Mouse (Mus musculus): ENCODE data around the gene Pitpnm2. TPM values are rescaled to one million over a fixed set of nuclear protein-coding genes. Genes with fewer than 3 reads are reported as not detected.
A peak's percentile ranks its signal among the peaks of the same experiment; 100 is the strongest.

Gene Pitpnm2
- total RNA-seq, 2 experiments from 2014 or later, result 3.1 to 8.8 TPM

DNA sequence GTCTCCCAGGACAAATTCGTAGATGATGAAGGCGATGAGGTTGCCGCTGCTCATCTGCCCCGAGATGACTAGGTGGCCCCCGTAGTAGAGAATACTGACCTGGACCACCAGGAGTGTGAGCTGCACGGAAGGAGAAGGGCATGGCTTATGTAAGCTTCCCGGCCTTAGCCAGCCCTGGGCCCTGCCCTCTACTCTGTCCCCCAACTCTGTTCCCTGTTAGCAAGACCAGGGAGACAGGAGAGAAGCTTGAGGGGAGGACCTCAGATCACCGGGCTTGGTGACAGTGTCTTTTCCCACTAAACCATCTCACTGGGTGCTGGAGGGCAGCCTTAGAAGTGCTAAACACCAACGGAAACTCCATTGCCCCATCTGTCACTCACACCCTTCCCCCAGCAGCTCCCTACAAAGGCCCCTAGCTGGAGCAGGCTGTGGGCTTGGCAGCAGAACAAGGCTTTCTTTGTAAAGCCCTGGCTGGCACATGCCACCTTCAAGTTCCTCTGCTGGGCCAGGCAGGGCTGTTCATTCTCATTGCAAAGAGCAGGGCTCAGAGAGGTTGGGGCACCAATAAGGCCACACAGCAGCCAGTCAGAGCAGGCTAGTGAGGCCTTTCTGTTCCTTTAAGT is 170.7 kb downstream of the Pitpnm2 start:
- ATAC-seq (replicated peaks; ENCODE audit: poor library complexity, severe bottlenecking), result peak; percentile 12; the same call in 1 of the 2 replicates

- ATAC-seq (replicated peaks; ENCODE audit: poor library complexity, severe bottlenecking), result no peak
These were observed 171.6 kb downstream of the Pitpnm2 start for GRCm38 (mm10) chr5:124077856-124078460.

GRCm38 (mm10) chr5:124077241-124077640 is 172.3 kb downstream of the Pitpnm2 start:
- ATAC-seq (replicated peaks; ENCODE audit: poor library complexity, severe bottlenecking), result no peak

GRCm38 (mm10) chr5:124076559-124076958 is 173.0 kb downstream of the Pitpnm2 start:
- ATAC-seq (replicated peaks; ENCODE audit: poor library complexity, severe bottlenecking), result no peak

GRCm38 (mm10) chr5:124075716-124076115 is 173.8 kb downstream of the Pitpnm2 start:
- no peak; the same call in 1 of the 2 replicates for ATAC-seq (replicated peaks; ENCODE audit: poor library complexity, severe bottlenecking)

DNA sequence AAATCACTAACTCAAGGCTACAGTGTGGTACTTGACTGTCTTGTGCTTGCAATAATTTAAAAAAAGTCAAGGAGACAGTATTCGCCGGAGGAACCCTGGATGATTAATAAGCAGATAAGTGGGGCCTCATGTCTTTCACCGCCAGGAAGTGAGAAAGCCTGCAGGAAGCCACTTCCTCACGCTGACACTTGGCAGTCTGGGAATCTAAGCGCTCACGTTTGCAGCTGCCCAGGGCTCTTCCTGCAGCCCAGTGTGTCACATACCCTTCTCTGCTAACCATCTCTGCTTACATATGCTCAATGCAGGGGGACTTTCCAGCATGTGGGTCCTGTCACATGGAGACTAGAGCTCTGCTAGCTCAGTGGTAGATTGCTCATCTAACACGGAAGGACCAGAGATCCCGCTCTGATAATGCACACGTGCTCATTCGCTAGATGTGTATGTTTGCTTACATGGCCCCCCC is 174.7 kb downstream of the Pitpnm2 start:
- peak; percentile 71 for ATAC-seq (replicated peaks; ENCODE audit: poor library complexity, severe bottlenecking)

DNA sequence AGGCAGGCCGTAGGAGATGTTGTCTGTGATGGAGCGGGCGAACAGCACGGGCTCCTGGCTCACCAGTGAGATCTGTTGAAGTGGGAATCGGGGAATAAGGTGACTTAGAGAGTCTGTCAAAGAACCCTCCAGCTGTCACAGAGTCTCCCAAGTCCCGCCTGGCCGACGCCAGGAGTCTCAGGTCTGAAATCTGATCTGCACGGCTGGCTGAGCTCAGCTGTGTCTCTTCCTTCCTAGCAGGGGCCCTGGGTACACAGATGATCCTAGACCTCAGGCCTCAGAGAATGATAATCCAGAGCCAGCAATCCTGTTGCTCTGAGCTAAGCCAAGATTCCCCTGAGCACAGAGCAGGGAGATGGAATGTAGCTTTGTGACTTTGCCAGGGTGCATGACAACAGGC is 175.9 kb downstream of the Pitpnm2 start:
- ATAC-seq (replicated peaks; ENCODE audit: poor library complexity, severe bottlenecking), result no peak

DNA sequence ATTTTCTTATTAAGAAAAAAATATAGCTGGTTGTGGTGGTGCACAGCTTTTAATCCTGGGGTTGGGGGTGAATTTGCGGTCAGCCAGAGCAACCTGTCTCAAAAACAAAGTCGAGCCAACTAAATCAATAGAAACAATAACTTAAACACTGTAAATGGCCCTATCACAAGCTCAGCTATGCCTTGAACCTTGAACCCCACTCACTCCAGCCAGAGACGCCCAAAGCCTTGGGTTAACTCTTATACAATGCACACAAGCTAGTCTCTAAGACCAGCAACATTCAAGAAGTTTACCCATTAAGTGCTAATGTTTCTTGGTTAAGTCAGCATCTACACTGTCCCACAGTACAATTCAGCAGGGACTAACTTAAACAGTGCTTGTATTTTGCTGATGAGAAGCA is 179.9 kb downstream of the Pitpnm2 start:
- ATAC-seq (replicated peaks; ENCODE audit: poor library complexity, severe bottlenecking), result no peak

Other genes starting within 250 kb of the Pitpnm2 start
- 7.6 and 11.1 TPM in 2 replicates for gene Vps37b, start 217.5 kb downstream of the Pitpnm2 start, total RNA-seq (2014; fragmentation: Nextera tagmentation)
- gene Vps37b, start 217.5 kb downstream of the Pitpnm2 start, total RNA-seq (2017), result 9.5 and 11.6 TPM in 2 replicates
- 0.71 and 0.96 TPM in 2 replicates for gene Abcb9, start 154.0 kb downstream of the Pitpnm2 start, total RNA-seq (2014; fragmentation: Nextera tagmentation)
- 0.73 and 2.7 TPM in 2 replicates for gene Abcb9, start 154.0 kb downstream of the Pitpnm2 start, total RNA-seq (2017)
- gene Ogfod2, start 137.5 kb downstream of the Pitpnm2 start, total RNA-seq (2014; fragmentation: Nextera tagmentation), result 8.9 and 12.1 TPM in 2 replicates
- 14.9 and 18.6 TPM in 2 replicates for gene Ogfod2, start 137.5 kb downstream of the Pitpnm2 start, total RNA-seq (2017)
- gene Arl6ip4, start 133.7 kb downstream of the Pitpnm2 start, total RNA-seq (2014; fragmentation: Nextera tagmentation), result 65.3 and 89.4 TPM in 2 replicates
- gene Arl6ip4, start 133.7 kb downstream of the Pitpnm2 start, total RNA-seq (2017), result 89.7 and 99.8 TPM in 2 replicates
- gene Mphosph9, start 78.2 kb upstream of the Pitpnm2 start, total RNA-seq (2014; fragmentation: Nextera tagmentation), result 15.9 and 20.8 TPM in 2 replicates
- 20.0 and 20.4 TPM in 2 replicates for gene Mphosph9, start 78.2 kb upstream of the Pitpnm2 start, total RNA-seq (2017)
- gene 2810006K23Rik, start 78.3 kb upstream of the Pitpnm2 start, total RNA-seq (2014; fragmentation: Nextera tagmentation), result 11.3 and 15.5 TPM in 2 replicates
- gene 2810006K23Rik, start 78.3 kb upstream of the Pitpnm2 start, total RNA-seq (2017), result 16.8 and 21.7 TPM in 2 replicates
- gene Cdk2ap1, start 113.3 kb upstream of the Pitpnm2 start, total RNA-seq (2014; fragmentation: Nextera tagmentation), result 268 and 302 TPM in 2 replicates
- 157 and 185 TPM in 2 replicates for gene Cdk2ap1, start 113.3 kb upstream of the Pitpnm2 start, total RNA-seq (2017)
- gene Sbno1, start 176.2 kb upstream of the Pitpnm2 start, total RNA-seq (2014; fragmentation: Nextera tagmentation), result 130 and 135 TPM in 2 replicates
- gene Sbno1, start 176.2 kb upstream of the Pitpnm2 start, total RNA-seq (2017), result 167 and 174 TPM in 2 replicates
- gene Kmt5a, start 190.2 kb upstream of the Pitpnm2 start, total RNA-seq (2014; fragmentation: Nextera tagmentation), result 210 and 216 TPM in 2 replicates
- gene Kmt5a, start 190.2 kb upstream of the Pitpnm2 start, total RNA-seq (2017), result 112 and 163 TPM in 2 replicates
- 51.9 and 68.3 TPM in 2 replicates for gene Rilpl2, start 228.6 kb upstream of the Pitpnm2 start, total RNA-seq (2014; fragmentation: Nextera tagmentation)
- gene Rilpl2, start 228.6 kb upstream of the Pitpnm2 start, total RNA-seq (2017), result 40.5 and 61.8 TPM in 2 replicates
- 9.1 and 12.3 TPM in 2 replicates for gene Snrnp35, start 233.4 kb upstream of the Pitpnm2 start, total RNA-seq (2014; fragmentation: Nextera tagmentation)
- gene Snrnp35, start 233.4 kb upstream of the Pitpnm2 start, total RNA-seq (2017), result 11.8 and 11.9 TPM in 2 replicates

Data from granulocyte monocyte progenitor cell, adult 5-6 weeks (primary cell).